Mouse (Mus musculus): ENCODE measurements around the gene Ube2m. TPM values are rescaled to one million over a fixed set of nuclear protein-coding genes. Genes with fewer than 3 reads are reported as not detected.

Ube2m gene
- total and polyA plus RNA-seq, 2 experiments from 2014 or later: 146 to 383 TPM

DNA sequence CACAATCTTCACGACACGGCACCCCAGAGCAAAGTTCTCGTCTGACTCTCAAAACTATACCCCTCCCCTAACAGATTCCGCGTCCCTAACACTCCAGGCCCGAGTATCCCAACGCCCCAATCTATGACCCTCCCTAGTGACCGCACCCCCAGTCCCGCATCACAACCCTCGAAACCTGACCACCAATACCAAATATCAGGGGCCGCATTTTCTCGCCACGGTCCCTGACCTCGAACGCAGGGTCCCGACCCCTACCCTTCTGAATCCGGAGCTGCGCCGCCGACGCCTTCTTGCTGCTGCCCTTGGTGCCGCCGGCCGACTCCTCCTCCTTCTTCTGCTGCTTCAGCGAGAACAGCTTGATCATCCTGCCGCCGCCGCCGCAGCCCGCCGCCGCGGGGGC is 709 bp downstream of the Ube2m start:
- Histone ChIP-seq H3K4me2 (ENCODE audit: low read depth, low read length, poor library complexity, severe bottlenecking) (peak overlapping the region; percentile 87), H3K36me3 (ENCODE audit: insufficient read depth, low read length) (peaks cover 15% of the 10 kb centered on the region), H3K4me1 (ENCODE audit: insufficient read depth, low read length) (peaks cover 14% of the 10 kb centered on the region), H3K9me3 (ENCODE audit: low read length) (no peaks in the 10 kb centered on the region), H3K27ac (ENCODE audit: low read depth, low read length) (peak overlapping the region; percentile 98), H3K27me3 (ENCODE audit: insufficient read depth, low read length) (0 out of 2 replicates have a peak, but pooled peaks cover 4% of the 10 kb centered on the region), H3K4me3 (ENCODE audit: low read depth, low read length) (peak overlapping the region; percentile 87), H3K9ac (replicated peaks; ENCODE audit: low read length, poor library complexity, severe bottlenecking) (peak overlapping the region; percentile 98)
- TF ChIP-seq CTCF (IDR thresholded peaks at IDR 0.05): no peak
- DNase-seq (ENCODE audit: low spot score): no peak
- under 1% methylated on average over 28 of the region's 33 CpGs for WGBS
- no peak for ATAC-seq (ENCODE audit: low FRiP score)

DNA sequence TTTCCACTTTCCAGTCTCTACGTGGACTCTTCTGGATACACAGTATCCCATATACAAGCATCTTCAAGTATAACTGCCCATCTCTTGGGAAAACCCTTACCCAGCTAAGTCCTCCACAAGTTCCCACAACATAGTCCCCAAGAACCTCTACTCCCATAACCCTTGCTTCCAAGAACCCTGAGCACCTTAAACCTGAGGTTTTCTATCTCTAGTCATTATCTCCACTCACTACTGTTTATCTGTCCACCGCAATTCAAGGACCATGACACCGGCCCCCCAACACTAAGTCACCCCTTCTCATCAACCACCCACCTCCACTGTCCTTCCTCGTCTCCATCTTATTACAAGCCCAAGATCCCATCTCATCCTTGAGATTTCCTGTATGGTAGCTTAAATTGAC is 1.3 kb downstream of the Ube2m start:
- Histone ChIP-seq H3K4me1 (ENCODE audit: insufficient read depth, low read length) (peaks cover 14% of the 10 kb centered on the region), H3K27me3 (ENCODE audit: insufficient read depth, low read length) (no peaks in the 10 kb centered on the region), H3K4me2 (ENCODE audit: low read depth, low read length, poor library complexity, severe bottlenecking) (peak overlapping the region; percentile 87), H3K9ac (replicated peaks; ENCODE audit: low read length, poor library complexity, severe bottlenecking) (peak overlapping the region; percentile 98), H3K9me3 (ENCODE audit: low read length) (no peaks in the 10 kb centered on the region), H3K36me3 (ENCODE audit: insufficient read depth, low read length) (peaks cover 18% of the 10 kb centered on the region), H3K4me3 (ENCODE audit: low read depth, low read length) (peak overlapping the region; percentile 87), H3K27ac (ENCODE audit: low read depth, low read length) (peak overlapping the region; percentile 98)
- 54% methylated on average over 4 of the region's 4 CpGs for WGBS
- DNase-seq (ENCODE audit: low spot score) (no peak), ATAC-seq (ENCODE audit: low FRiP score) (no peak)
- no peak for TF ChIP-seq CTCF (IDR thresholded peaks at IDR 0.05)

GRCm38 (mm10) chr7:13035211-13035855 is 2.7 kb downstream of the Ube2m start:
- Histone ChIP-seq H3K4me3 (ENCODE audit: low read depth, low read length) (no peak overlapping the region), H3K27me3 (ENCODE audit: insufficient read depth, low read length) (no peaks in the 10 kb centered on the region), H3K27ac (ENCODE audit: low read depth, low read length) (peak overlapping the region; percentile 80; the same call in 1 of the 2 replicates), H3K36me3 (ENCODE audit: insufficient read depth, low read length) (peaks cover 31% of the 10 kb centered on the region), H3K4me1 (ENCODE audit: insufficient read depth, low read length) (peaks cover 14% of the 10 kb centered on the region), H3K9me3 (ENCODE audit: low read length) (no peaks in the 10 kb centered on the region), H3K4me2 (ENCODE audit: low read depth, low read length, poor library complexity, severe bottlenecking) (no peak overlapping the region), H3K9ac (replicated peaks; ENCODE audit: low read length, poor library complexity, severe bottlenecking) (no peak overlapping the region)
- no peak for ATAC-seq (ENCODE audit: low FRiP score)
- TF ChIP-seq CTCF (IDR thresholded peaks at IDR 0.05): peak; percentile 20; the same call in 1 of the 2 replicates
- WGBS: 86% methylated on average over 17 of the region's 17 CpGs
- DNase-seq (ENCODE audit: low spot score): no peak

DNA sequence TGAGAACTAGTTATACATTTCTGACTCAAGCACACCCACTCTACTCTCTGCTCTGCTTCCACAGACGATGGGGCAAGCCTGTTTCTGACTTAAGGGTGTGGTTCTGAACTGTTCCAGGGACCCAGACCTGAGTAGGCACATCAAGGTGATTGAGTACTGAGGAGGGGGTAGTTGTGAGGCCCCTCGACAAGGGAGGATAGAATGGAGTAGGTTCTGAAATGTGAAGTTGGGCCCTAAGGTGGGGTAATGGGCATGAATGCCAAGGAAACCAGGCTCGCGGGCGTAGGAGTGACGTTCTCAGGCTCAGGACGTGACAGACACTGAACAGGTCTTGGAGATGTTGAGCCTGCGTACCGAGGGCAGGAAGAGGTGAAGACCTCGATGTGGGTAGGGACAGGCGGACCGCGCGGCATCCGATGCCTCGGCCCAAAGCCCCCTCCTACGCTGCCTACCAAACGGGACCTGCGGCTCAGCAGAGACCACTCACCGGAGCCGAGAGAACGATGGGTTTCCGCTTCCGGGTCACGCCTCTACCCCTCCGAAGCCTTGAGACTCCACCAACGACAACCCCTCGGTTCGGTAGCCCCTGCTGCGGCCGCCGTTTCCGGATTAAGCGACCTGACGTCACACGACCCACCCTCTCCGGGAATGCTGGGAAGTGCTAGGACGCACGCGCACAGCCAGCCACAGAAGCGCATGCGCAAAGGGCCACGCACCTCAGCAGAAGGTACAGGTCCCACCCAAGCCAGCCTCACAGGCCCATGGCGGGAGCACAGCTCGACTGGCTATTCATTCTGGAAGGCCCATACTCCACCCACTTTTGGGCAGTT is 3.7 kb downstream of the Ube2m start, which contains the start of gene Chmp2a:
Chmp2a (minus strand) TSS at position 660 of the 830 bp plus-strand sequence.
- peak within 1 kb of the TSS; percentile 38 for H3K4me3 ChIP-seq (ENCODE audit: low read depth, low read length)
- H3K9me3 ChIP-seq (ENCODE audit: low read length): no peaks in the 10 kb centered on the region
- peaks cover 41% of the 10 kb centered on the region for H3K36me3 ChIP-seq (ENCODE audit: insufficient read depth, low read length)
- peak; percentile 98 for DNase-seq (ENCODE audit: low spot score)
- no peaks in the 10 kb centered on the region for H3K27me3 ChIP-seq (ENCODE audit: insufficient read depth, low read length)
- peaks cover 14% of the 10 kb centered on the region for H3K4me1 ChIP-seq (ENCODE audit: insufficient read depth, low read length)
- peak within 1 kb of the TSS; percentile 66 for H3K9ac ChIP-seq (replicated peaks; ENCODE audit: low read length, poor library complexity, severe bottlenecking)
- peak within 1 kb of the TSS; percentile 73 for H3K4me2 ChIP-seq (ENCODE audit: low read depth, low read length, poor library complexity, severe bottlenecking)
- H3K27ac ChIP-seq (ENCODE audit: low read depth, low read length): peak within 1 kb of the TSS; percentile 80
- WGBS: under 1% methylated on average over 45 of the region's 45 CpGs
- TF ChIP-seq CTCF (IDR thresholded peaks at IDR 0.05): no peak
- peak; percentile 83 for ATAC-seq (ENCODE audit: low FRiP score)

DNA sequence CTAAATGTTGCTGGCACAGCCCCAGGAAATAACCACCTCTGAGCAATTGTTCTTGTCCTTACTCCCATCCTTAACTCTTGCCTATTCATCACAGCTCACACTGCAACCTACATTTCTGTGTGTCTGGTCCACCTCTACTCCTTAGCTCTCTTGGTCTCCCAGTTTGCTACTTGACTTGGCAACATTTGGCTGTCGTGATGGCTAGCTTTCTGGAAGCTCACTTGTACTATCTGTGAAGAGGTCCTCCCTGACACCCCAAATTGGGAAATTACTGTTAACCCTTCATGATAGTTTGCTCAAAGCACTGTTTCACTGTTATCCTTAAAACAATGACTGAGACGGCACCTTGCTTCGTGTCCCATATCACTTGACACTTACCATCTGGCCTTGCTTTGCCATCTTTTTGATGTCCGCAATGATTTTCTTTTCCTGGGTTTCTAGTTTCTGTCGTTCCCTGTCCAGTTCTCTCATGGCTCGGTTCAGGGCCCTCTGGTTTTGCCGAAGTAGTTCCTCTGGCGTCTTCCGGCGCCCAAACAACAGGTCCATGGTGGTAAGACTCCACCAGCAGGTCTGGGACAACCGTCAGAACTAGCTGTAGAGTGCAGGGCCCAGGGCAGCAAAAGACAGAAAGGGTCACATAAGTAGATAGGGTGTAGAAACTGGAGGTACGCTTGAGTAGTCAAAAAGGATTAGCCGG is 4.5 kb downstream of the Ube2m start:
- peak overlapping the region; percentile 73 for H3K4me2 ChIP-seq (ENCODE audit: low read depth, low read length, poor library complexity, severe bottlenecking)
- 46% methylated on average over 13 of the region's 13 CpGs for WGBS
- peak overlapping the region; percentile 66 for H3K9ac ChIP-seq (replicated peaks; ENCODE audit: low read length, poor library complexity, severe bottlenecking)
- H3K4me1 ChIP-seq (ENCODE audit: insufficient read depth, low read length): peaks cover 6% of the 10 kb centered on the region
- peak overlapping the region; percentile 38 for H3K4me3 ChIP-seq (ENCODE audit: low read depth, low read length)
- DNase-seq (ENCODE audit: low spot score): no peak
- H3K27me3 ChIP-seq (ENCODE audit: insufficient read depth, low read length): no peaks in the 10 kb centered on the region
- no peaks in the 10 kb centered on the region for H3K9me3 ChIP-seq (ENCODE audit: low read length)
- H3K36me3 ChIP-seq (ENCODE audit: insufficient read depth, low read length): peaks cover 48% of the 10 kb centered on the region
- ATAC-seq (ENCODE audit: low FRiP score): no peak
- no peak for TF ChIP-seq CTCF (IDR thresholded peaks at IDR 0.05)
- H3K27ac ChIP-seq (ENCODE audit: low read depth, low read length): peak overlapping the region; percentile 80
